Mouse (Mus musculus) olfactory bulb, adult 2 months (tissue): ENCODE data around the gene Trub2.

Experiments used
- CTCF ChIP-seq: fragments of 200-500 bp; IDR thresholded peaks from 2 replicates; pipeline ENCODE4 v1.5.1; 2012; ENCODE audit warnings: low read depth, mild to moderate bottlenecking, low read length, moderate library complexity; ENCODE audit not compliant: insufficient read depth
- POLR2A ChIP-seq: fragments of 200-500 bp; IDR thresholded peaks from 2 replicates; pipeline ENCODE4 v1.6.1; 2012; ENCODE audit warnings: mild to moderate bottlenecking, low read depth, low read length, moderate library complexity; ENCODE audit not compliant: insufficient read depth

- TF ChIP-seq CTCF (no peak), POLR2A (no peak)
Measured at GRCm38 (mm10) chr2:29732559-29732958, 55.7 kb downstream of the Trub2 start.
